Mouse (Mus musculus) fat pad, adult 2 months (tissue): Measurements from ENCODE around the gene Olfr1287.

Source experiments
- DNase-seq: peaks from one replicate; pipeline ENCODE4 v3.0.0-alpha.2; 2011; ENCODE audit warnings: low read depth, low spot score; ENCODE audit errors: extremely low read depth

The Olfr1287 gene

GRCm38 (mm10) chr2:111448842-111449241 lies at the start of gene Olfr1287:
Gene Olfr1287 (plus strand): TSS chr2:111449142.
- DNase-seq: no peak

- no peak for DNase-seq
Measured at GRCm38 (mm10) chr2:111422931-111423330, 26.0 kb upstream of the Olfr1287 start, which contains the start of gene Olfr1286. Gene Olfr1286 (minus strand): TSS chr2:111423115.

- DNase-seq: no peak
Measured at GRCm38 (mm10) chr2:111473801-111474200, 24.9 kb downstream of the Olfr1287 start, which contains the start of gene Olfr1288. Gene Olfr1288 (plus strand): TSS chr2:111474101.

- DNase-seq: no peak
Measured at GRCm38 (mm10) chr2:111480519-111480918, 31.6 kb downstream of the Olfr1287 start, which contains the start of gene Olfr1289. Gene Olfr1289 (plus strand): TSS chr2:111480819.

GRCm38 (mm10) chr2:111493729-111494128 lies 44.8 kb downstream of the Olfr1287 start, which contains the start of gene Olfr1290:
Gene Olfr1290 (minus strand): TSS chr2:111493829.
- no peak for DNase-seq

- no peak for DNase-seq
Measured at GRCm38 (mm10) chr2:111496880-111497279, 47.9 kb downstream of the Olfr1287 start, which contains the start of gene Olfr1291-ps1. Gene Olfr1291-ps1 (plus strand): TSS chr2:111497180.
